Mouse (Mus musculus) kidney, postnatal 10 days (tissue): ENCODE measurements around the gene Ice2.

Experiments used
- DNase-seq: peaks from one replicate; pipeline ENCODE4 v3.0.0; 2021; ENCODE audit warnings: mixed read lengths

The Ice2 gene

DNA sequence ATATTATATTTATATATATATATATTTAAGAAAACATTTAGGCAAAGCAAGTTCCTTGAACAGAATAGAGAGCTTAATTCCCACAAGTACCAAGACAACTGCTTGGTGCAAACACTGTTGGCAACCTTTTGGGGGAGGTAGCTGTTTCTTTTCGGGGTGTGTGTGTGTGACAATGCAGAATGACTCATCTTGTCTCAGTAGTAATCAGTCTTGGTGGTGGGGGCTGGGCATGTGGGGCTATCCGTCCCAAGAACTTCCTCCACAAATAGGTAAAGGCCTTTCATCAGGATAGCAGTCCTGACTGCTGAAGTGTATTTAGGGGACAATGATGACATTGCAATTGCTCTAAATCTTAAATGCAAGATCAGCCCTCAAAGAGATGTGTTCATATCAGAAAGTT, 65.3 kb downstream of the Ice2 start:
- DNase-seq, result no peak

DNA sequence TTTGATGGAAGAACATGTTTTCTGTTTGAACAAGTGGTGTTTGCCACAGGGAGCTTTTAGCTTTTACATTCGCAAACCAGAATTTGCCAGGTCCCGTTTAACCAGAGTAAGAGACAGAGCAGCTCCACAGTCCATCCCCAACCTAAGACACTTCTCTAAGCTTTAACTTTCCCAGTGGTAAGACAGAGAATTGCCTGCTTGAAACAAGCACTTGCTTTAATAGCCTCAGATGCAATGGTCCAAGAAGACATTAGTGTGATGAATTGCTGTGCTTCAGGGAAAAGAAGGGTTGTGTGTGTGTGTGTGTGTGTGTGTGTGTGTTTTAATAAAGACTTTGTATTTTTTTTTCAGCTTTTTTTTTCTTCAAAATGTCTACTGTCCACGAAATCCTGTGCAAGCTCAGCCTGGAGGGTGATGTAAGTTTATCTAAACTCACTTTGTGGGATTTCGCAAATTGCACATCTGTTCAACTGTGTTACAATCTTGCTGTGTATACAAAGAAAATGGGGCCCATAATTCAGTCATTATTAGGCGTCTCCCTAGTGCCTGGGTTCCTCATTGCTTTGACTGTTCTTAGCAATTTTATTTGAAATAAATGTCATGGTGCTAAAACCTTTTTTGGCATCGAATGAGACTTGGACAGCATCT, 66.5 kb downstream of the Ice2 start:
- DNase-seq, result no peak

DNA sequence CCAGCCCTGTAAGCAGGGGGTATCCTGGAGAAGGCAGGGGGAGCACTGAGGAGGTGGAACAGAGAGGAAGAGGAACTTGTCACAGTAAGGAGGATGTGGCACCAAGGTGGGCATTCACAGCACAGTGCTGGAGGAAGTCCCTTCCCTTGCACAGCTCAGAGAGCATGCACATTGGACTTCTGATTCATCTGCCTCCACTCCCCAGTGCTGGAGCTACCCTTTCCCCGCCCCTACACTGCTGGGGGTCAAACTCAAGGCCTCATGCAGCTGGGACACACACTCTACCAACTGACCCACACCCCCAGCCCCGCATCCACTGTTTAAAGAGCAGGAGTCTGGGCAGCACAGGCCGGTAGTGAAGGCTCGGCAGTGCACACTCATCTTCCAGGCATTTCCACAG, 68.4 kb downstream of the Ice2 start:
- peak; percentile 48 for DNase-seq

DNA sequence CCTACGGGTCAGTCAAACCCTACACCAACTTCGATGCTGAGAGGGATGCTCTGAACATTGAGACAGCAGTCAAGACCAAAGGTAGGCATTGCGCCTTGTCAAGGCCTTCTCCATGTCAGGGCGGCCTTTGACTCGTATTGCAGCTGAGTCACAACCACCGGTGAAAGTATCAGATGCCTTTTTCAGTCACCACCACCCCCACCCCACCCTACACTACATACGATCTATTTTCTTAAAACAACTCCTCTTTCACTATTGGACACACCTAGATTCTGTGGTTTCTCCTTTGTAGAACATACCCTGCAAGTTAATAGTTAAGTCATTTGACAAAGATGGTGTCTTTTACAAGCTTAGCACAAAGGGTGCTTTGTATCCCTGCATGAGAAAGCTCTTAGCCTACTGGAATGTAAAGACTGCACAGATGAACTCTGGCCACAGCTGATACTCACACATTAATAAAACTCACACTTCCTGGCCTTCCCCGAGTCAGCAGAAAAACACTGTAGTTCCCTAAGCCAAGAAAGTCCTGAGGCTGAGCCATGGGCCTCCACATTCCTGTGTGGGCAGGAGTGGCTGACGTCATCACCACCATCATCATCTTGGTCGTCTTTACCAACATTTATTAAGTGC, 69.7 kb downstream of the Ice2 start:
- peak; percentile 34 for DNase-seq

GRCm38 (mm10) chr9:69468991-69469390, 71.3 kb downstream of the Ice2 start:
- DNase-seq, result peak; percentile 70

DNA sequence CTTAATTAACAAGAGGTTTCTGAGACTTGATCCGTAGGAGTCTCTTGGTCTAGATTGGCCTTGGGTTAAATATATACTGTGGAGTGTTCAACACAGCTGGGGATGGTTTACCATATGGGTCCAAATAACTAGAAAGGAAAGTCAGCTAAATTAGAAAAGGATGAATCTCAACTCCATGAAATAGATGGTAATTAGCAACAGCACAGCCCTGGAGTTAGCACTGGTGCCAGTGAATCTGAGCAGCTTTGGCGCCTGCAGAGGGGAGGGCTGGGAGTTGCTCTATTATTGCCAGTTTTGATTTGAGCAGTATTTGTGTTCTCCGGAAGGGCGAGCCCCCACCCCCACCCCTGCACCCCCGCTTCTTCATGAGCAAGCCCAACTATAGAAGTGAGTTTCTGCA, 72.7 kb downstream of the Ice2 start:
- no peak for DNase-seq

- peak; percentile 60 for DNase-seq
Measured at GRCm38 (mm10) chr9:69470921-69471320, 73.2 kb downstream of the Ice2 start.

- peak; percentile 91 for DNase-seq
Measured at GRCm38 (mm10) chr9:69472724-69473123, 75.0 kb downstream of the Ice2 start.

DNA sequence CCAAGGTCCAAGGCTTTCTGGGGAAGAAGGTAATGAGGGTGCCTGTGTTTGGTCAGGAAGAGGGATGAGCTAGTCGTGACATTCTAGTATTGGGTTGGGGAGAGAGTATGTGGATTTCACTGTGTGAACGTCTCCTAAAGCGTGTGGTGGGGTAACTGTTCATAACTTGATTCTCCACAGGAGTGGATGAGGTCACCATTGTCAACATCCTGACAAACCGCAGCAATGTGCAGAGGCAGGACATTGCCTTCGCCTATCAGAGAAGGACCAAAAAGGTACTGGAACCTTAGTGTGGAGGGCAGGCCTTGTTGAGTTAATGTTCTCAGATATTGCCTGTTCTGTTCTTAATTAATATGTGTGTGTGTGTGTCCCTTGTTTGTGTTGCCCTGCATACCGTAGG, 78.2 kb downstream of the Ice2 start:
- DNase-seq, result no peak

DNA sequence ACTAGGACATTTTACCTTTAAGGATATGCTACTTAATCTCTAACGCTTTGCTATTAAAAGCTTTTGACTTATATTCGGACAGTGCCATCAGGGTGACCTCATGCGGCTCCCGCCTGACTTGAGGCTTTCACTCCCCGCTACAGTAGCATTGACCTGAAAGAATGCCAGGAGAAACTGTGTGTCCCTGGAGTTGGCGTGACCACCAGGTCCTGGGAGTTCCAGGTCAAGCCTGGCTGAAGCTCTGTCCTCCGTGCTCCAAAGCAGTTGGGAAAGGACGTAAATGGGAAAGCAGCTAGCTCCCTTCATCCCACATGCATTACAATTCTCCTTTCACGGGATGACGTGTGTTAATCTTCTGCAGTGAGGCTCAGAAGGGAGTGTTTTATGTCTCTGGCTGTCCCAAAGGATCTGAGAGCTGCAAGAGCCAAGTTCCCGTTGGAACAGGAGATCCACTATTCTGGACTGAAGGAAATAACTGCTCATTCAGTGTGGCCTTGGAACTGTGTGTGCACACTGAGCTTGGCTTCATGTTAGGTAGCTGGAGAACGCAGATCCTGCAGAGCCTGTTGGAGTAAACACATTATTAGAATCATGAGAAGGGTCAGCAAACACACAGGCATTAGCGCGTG, 79.6 kb downstream of the Ice2 start:
- DNase-seq, result peak; percentile 28

- DNase-seq, result no peak
Measured at GRCm38 (mm10) chr9:69477824-69478222, 80.1 kb downstream of the Ice2 start.

GRCm38 (mm10) chr9:69480344-69480743, 82.6 kb downstream of the Ice2 start:
- DNase-seq, result peak; percentile 90
